Comparison of ENCODE assay signal across 16 mouse cellular contexts in the genomic region with DNA sequence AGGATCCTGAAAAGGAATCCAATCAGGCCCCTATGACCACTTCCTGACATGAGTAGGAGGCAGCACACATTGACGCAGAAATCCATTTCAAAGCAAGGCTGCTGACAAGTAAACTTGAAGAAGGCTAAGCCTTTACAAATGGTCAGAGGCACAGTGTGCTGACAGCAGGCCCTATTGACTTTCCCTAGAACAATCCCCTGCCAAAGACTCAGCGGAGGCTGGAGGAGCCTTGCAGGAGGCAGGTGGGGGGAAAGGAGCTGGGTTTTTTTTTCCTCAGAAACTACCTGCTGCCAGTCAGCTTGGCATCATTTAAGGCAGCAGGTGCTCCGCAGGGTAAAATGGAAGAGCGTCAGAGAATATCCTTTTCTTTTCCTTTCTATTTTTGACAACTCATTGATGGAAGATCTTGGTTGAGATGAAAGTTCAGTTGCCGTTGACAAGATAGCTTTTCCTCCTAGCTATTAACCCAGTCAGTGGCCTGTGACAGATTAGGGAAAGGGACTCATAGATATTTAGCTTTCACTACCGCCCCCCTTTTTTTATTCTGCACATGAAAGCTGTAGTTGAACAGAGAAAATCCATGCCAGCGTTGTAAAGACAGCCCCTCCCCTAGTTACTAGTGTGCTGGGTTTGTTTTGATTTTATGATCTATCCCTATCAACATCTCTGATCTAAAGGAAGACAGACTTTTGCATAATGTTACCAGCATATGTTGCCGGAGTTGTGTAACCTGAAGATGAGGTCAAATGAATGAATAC.
DNase-seq lines count a peak whose midpoint lies in the region; ATAC-seq lines count a peak whose summit lies in the region.
"Had no signal": no experiment of that assay in that cellular context is flagged by ENCODE, and none has a peak within 500 bp of the region (broad histone marks: within the 10 kb centered on the region; RNA-seq: fewer than 3 reads in every experiment).

No protein-coding gene starts in this region.

- no peak overlapping the region for H3K4me2 ChIP-seq in hindbrain, embryonic 15.5 days
- H3K4me2 ChIP-seq in hindbrain, embryonic 13.5 days: no peak overlapping the region
- H3K4me2 ChIP-seq: heart, embryonic 15.5 days; limb, embryonic 13.5 days; neural tube, embryonic 12.5 days had no signal

- H3K36me3 ChIP-seq in hindbrain, embryonic 15.5 days: no peaks in the 10 kb centered on the region
- H3K36me3 ChIP-seq in hindbrain, embryonic 13.5 days: no peaks in the 10 kb centered on the region
- H3K36me3 ChIP-seq: heart, embryonic 15.5 days; limb, embryonic 13.5 days; neural tube, embryonic 12.5 days had no signal

- peaks cover 5% of the 10 kb centered on the region for H3K4me1 ChIP-seq in hindbrain, embryonic 15.5 days (replicated peaks)
- H3K4me1 ChIP-seq in hindbrain, embryonic 13.5 days (replicated peaks): no peaks in the 10 kb centered on the region; the same call in 1 of the 2 replicates
- H3K4me1 ChIP-seq: limb, embryonic 13.5 days; neural tube, embryonic 12.5 days had no signal

- intact Hi-C loops in gastrocnemius, postnatal 36 days (cut with DNase I): no loop called here

- H3K9me3 ChIP-seq in hindbrain, embryonic 15.5 days: no peaks in the 10 kb centered on the region
- H3K9me3 ChIP-seq in hindbrain, embryonic 13.5 days: no peaks in the 10 kb centered on the region
- H3K9me3 ChIP-seq: heart, embryonic 15.5 days; limb, embryonic 13.5 days; neural tube, embryonic 12.5 days had no signal

- H3K4me3 ChIP-seq in hindbrain, embryonic 15.5 days: no peak overlapping the region
- no peak overlapping the region for H3K4me3 ChIP-seq in hindbrain, embryonic 13.5 days
- H3K4me3 ChIP-seq: heart, embryonic 15.5 days; left cerebral cortex, adult 2 months; limb, embryonic 13.5 days; neural tube, embryonic 12.5 days had no signal

- ATAC-seq in hindbrain, embryonic 15.5 days (ENCODE audit: low FRiP score, low read depth): 0 out of 2 replicates have a peak, but pooled peaks have one; percentile 19
- no peak for ATAC-seq in hindbrain, embryonic 13.5 days (ENCODE audit: low FRiP score)
- ATAC-seq in granulocyte monocyte progenitor cell, adult 5-6 weeks (replicated peaks; ENCODE audit: poor library complexity, severe bottlenecking): peak; percentile 25; the same call in 1 of the 2 replicates
- ATAC-seq: intestine, embryonic 16.5 days had no signal

- DNase-seq in cerebellum, adult 8-10 months: peak; percentile 55
- no peak for DNase-seq in gastrocnemius, postnatal 36 days
- DNase-seq in thymus, postnatal 0 days (ENCODE audit: low spot score): no peak
- no peak for DNase-seq in right cerebral cortex, adult 18-20 months
- DNase-seq: B cell, adult 2 months; lung, postnatal 14 days; thymus, postnatal 25 days had no signal

- H3K27me3 ChIP-seq in hindbrain, embryonic 15.5 days: no peaks in the 10 kb centered on the region
- no peaks in the 10 kb centered on the region for H3K27me3 ChIP-seq in hindbrain, embryonic 13.5 days
- H3K27me3 ChIP-seq: heart, embryonic 15.5 days; limb, embryonic 13.5 days; neural tube, embryonic 12.5 days had no signal

- WGBS in hindbrain, embryonic 15.5 days: 48% methylated on average over 8 of the region's 8 CpGs
- WGBS in hindbrain, embryonic 13.5 days: 46% methylated on average over 8 of the region's 8 CpGs

- H3K9ac ChIP-seq in hindbrain, embryonic 15.5 days: no peak overlapping the region
- H3K9ac ChIP-seq in hindbrain, embryonic 13.5 days: no peak overlapping the region
- H3K9ac ChIP-seq: heart, embryonic 15.5 days; limb, embryonic 13.5 days; neural tube, embryonic 12.5 days had no signal

- H3K27ac ChIP-seq in hindbrain, embryonic 15.5 days (replicated peaks): no peak overlapping the region
- H3K27ac ChIP-seq in hindbrain, embryonic 13.5 days: no peak overlapping the region
- H3K27ac ChIP-seq: heart, embryonic 15.5 days; left cerebral cortex, adult 2 months; limb, embryonic 13.5 days; neural tube, embryonic 12.5 days; stomach, postnatal 0 days had no signal
